Mouse (Mus musculus): ENCODE data around the gene Fthl17a. TPM values are rescaled to one million over a fixed set of nuclear protein-coding genes. Genes with fewer than 3 reads are reported as not detected.

Gene Fthl17a
- polyA plus RNA-seq, 1 experiment from 2014 or later = not detected

DNA sequence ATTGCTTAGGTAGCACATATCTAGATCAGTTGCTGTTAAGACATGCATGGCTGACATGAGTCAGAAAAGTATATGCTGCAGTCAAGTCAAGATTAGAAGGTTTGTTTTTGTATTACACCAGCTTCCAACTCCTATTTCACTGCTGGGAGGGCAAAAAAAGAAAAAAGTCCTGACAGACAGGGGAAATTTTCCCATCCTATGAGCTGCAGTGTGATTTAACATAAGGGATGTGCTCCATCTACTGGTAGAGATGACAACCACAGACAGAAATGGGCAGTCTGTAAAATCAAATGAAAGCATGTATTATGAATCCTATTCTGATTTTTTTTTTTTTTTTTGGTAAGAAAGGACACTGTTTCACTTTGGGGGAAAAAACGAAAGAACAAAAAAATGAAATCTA, 69.7 kb downstream of the Fthl17a start:
- no peak overlapping the region for H3K4me2 ChIP-seq (ENCODE audit: low read length)
- H3K4me1 ChIP-seq (ENCODE audit: control insufficient read depth, insufficient read depth, low read length) = no peaks in the 10 kb centered on the region
- H3K27me3 ChIP-seq (ENCODE audit: control insufficient read depth, insufficient read depth, low read depth, low read length) = no peaks in the 10 kb centered on the region
- no peak overlapping the region for H3K9ac ChIP-seq (ENCODE audit: low read depth, low read length)
- WGBS = 36% methylated on average over 1 of the region's 1 CpGs
- no peaks in the 10 kb centered on the region for H3K9me3 ChIP-seq (replicated peaks; ENCODE audit: control insufficient read depth, low read length, poor library complexity, severe bottlenecking)
- H3K4me3 ChIP-seq (ENCODE audit: low read depth, low read length) = no peak overlapping the region
- no peak for ATAC-seq
- H3K36me3 ChIP-seq (ENCODE audit: control insufficient read depth, insufficient read depth, low read length) = no peaks in the 10 kb centered on the region
- no peak overlapping the region for H3K27ac ChIP-seq (ENCODE audit: low read length)
